Mouse (Mus musculus): ENCODE data around the gene Zfp609.

The Zfp609 gene

DNA sequence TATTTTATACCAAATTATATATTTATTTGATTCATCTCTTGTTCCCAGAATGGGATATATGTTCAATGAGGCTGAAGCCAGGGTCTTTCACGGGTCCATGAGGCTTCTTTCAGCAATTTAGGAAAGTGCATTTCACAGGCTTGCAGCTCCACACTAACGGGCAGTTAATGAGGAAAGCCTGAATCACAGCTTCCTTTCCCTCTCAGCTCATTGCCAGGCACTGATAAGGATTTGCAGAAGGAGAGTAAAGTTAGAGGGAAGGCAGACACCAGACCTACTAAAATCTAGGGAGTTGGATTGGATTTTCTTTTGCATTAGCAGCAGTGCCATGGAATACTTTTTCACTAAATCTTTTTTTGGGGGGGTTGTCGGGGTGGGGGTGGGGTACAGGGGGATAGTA lies 69.5 kb downstream of the Zfp609 start:
- no peak for DNase-seq

DNA sequence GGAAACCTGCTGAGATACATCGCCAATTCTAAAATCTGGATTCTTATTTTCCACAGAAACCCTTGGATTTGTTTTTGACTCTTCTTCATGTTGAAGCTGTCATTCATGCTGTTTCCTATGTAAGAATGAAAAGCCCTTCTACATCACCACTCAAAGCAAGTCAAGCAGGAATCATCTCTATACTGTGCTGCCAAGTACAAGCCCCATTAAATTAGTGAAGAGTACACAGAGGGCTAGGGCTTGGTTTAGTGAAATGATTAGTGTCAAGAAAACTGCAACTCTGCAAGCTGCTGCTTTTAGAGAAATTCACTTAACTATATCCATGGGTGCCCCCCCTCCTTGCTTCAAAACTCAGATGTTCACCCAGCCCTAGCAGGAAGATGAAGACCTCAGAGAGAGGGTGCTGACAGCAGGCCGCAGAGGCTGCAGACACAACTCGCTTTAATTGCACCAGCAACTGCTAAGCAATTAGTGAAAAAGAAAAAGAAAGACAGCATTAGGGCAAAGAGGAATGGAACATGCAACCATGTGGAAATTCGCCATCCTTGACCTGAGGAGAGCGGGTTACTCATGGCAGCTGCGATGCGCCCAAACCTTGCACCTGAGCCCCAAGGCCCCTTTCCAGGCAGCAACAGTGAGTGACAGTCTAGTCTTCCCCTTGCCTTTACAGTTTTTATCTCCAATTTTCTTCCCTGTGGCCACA lies 71.5 kb downstream of the Zfp609 start:
- no peak for DNase-seq

DNA sequence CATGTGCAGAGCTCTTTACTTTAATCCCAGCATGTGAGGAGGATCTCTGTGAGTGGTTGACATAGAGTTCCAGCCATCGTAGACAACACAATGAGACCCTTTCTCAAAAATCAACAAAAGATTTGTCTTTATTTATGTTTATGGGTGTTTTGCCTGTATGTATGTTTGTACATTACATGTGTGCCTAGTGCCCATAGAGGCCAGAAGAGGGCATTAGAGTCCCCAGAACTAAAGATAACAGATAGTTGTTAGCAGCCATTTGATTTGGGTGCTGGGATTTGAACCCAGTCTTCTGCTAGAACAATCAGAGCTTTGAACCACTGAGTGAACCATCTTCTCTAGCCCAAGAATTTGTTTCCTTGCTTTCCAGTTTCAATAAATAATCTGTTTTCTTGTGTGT lies 72.2 kb downstream of the Zfp609 start:
- DNase-seq, result no peak

DNA sequence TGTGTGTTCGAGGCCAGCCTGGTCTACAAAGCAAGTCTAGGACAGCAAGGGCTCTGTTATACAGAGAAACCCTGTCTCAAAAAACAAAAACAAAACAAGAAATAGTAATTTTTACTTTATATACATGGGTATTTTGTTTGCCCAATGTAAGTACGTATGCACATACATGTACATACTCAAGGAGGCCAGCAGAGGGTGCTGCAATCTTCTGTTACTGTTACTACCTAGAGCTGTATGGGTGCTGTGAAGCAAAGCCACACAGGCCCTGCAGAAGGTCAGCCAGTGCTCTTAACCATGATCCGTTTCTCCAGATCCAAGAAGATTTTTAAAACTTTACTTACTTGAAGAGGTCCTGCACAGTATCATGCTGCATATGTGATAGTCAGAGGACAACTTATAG lies 74.7 kb downstream of the Zfp609 start:
- DNase-seq, result peak; percentile 53

DNA sequence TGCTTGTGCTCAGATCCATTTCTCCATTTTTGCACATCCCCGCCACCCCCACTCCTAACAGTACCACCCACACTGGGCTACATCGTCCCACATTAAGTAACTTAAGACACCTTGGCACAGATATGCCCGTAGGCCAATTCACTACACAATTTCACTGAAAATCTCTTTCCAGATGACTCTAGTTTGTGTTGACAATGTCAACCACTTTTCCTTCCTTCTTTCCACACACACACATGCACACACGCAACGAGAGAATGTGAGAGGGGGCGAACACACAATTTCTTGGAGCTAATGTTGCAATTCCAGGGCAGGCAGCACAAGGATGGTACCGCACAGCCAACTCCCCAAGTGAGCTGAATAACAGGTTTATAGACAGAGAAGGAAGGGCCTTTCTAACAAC lies 75.5 kb downstream of the Zfp609 start:
- DNase-seq, result no peak

DNA sequence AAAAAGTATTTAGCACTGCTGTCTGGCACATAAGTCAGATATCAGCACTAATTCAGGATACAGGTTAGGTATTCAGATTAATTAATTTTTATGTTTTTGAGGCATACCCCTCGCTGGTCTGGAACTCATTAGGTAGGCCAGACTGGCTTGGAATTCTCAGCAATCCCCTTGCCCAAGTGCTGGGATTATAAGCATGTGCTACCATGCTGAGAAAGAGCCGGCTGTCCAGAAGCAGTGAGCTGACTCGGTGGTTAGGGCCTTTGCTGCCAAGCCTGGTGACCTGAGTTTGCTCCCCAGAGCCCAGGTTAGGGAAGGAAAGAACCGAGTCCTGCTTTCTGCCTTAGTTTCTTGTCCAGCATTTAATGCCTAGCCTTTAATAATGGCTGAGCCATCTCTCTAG lies 79.3 kb downstream of the Zfp609 start:
- DNase-seq, result no peak

DNA sequence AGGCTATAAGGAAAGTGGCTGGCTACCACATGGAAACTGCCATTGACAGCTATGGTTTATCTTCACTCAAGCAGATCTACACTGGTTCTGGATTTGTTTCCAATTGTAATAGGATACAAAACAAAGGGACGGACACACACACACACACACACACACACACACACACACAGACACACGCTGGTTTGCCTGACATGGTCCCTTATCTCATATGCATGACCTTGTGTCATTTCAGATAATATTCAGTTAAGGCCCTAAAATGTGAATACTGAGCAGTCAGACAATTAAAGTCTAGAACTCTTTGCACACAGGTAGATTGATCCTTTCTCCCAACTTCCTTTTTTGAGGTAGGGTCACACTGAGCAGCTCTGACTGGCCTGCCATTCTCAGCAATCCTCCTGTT lies 80.9 kb downstream of the Zfp609 start:
- DNase-seq, result peak; percentile 29

DNA sequence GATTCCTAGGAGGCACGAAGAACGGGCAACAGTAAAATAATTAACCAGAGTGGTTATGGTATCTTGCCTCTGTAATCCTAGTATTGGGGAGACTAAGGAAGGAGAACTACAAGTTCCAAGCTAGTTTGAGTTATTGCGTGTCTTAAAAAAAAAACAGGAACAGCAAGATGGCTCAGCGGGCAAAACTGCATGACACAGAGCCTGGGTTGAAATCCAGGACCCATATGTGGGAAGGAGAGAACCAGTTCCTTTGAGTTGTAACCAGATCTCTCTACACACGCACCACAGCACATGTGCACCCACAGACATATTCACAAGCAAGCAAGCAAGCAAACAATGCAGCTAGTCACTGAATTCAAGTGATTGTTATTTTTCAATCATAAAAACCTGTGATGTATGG lies 81.9 kb downstream of the Zfp609 start:
- no peak for DNase-seq

DNA sequence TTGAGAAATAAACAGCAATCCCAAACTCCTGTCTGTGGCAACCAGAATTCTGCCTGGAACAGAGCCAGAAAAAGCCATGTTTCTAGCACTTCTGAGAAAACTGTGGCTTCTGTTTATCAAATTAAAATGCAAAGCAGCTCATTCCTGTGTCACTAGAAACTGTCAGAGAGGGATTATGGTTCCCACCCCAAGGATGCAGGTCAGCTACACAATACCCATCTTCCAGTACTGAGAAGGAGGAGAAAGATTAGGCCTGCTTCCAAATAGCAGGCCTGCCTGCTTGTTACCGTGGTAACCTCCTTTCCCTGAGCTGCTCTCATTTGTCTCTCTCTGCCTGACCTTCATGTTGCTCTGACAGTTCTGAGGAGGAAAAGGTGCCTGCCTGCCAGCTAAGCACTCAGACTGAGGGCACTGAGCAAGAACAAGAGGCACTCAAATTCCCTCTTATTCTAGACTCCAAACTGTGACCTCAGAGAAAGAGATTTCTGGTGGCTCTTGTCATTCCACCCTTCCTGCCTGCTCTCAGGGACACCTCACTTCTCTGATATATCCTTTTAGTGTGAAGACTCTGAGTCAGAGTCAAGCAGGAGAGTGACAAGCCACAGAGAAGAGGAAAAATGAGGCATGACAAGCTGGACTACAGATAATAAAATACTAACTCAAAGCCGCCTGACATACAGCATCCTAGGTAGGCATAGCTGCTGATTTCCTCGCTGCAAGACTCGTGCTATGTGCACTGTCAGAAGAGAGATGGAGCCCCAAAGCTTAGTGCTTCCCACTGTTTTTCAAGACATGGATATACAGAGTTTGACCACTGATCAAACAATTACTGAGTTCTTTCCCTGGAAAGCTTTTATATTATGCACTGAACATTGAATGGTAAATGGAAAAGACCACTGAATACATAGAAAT lies 82.9 kb downstream of the Zfp609 start:
- DNase-seq, result no peak

DNA sequence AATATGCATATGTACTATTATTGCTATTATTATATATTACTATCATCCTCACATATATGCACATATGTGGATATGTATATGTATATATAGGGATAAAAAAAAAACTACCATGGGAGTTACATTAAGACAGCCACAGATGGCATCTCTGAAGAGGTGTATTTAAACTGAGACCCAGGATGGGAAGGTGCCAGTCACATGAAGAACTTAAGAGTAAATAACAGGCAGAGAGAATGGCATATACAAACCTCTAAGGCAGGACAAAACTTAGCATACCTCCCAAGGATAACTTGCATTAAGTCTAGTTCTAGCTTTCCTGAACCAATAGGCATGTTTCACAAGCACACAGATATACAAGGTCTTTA lies 83.6 kb downstream of the Zfp609 start:
- no peak for DNase-seq

DNA sequence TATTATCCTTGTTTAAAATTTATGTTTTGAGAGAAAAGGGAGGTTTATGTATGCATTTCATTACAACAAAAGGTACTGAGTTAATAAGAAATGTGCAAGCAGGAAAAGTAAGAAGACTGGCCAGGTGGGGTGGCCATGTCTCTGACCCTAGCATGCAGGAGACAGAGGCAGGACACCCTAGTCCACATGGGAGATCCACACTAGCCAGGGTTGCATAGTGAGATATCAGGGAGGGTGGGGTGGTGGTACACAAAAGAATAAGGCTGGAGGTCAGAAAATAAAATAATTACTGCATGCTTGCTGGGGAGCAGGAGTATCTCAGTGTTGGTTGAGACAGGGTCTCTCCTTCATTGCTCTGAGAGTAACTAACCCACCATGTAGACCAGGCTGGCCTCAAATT lies 84.0 kb downstream of the Zfp609 start:
- DNase-seq, result no peak

DNA sequence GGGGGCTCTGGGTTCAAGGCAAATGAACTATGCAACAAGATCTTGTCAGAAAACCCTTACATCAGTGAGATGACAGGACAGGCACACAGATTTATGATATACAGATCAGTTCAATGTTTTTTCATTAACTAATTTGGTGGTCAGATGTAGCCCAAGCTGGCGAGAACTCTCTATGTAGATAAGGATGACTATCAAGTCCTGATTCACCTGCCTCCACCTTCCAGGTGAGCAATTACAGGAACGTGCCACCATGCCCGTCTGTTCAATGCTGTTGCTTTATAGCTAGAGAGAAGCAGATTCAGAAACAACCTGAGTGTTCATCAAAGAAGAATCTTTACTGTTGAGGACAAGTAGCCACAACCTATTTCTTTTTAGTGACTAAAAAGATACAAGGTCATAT lies 84.6 kb downstream of the Zfp609 start:
- no peak for DNase-seq

DNA sequence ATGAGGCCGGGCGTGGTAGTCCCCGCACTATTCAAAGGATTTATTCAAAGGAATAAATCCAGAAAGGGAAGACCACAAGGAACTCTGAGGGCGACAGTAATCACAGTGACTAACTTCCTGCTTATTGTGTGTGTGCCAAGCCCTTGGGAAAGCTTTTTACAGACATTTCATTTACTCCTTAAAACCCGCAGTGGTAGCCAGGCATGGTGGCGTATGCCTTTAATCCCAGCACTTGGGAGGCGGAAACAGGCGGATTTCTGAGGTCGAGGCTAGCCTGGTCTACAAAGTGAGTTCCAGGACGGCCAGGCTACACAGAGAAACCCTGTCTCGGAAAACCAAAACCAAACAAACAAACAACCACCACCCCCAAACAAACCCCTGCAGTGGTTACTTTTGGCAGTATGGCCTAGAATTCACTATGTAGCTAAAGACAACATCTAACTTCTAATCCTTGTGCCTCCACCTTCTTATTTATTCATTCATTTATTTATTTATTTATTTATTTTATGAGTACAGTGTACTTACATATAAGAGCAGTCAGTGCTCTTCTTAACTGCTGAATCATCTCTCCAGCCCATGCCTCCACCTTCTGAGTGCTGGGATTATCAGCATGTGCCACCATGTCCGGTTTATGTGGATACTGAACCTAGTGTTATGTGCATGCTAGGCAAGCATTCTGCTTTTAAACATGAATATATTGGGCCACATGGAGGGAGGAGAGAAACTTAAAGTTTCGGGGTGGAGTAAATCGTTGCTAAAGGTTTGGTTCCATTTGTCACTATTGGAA lies 86.1 kb downstream of the Zfp609 start:
- peak; percentile 43 for DNase-seq

DNA sequence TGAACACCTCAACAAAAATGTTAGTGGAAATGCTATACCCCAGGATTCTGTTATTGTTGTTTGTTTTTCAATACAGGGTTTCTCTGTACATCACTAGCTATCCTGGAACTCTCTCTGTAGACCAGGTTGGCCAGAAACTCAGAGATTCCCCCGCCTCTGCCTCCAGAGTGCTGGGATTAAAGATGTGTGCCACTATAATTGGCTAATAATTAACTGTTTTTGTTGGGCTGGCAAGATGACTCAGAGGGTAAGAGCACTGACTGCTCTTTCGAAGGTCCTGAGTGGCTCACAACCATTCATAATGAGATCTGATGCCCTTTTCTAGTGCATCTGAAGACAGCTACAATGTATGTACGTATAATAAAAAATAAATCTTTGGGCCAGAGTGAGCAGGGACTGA lies 92.4 kb downstream of the Zfp609 start:
- DNase-seq, result no peak

DNA sequence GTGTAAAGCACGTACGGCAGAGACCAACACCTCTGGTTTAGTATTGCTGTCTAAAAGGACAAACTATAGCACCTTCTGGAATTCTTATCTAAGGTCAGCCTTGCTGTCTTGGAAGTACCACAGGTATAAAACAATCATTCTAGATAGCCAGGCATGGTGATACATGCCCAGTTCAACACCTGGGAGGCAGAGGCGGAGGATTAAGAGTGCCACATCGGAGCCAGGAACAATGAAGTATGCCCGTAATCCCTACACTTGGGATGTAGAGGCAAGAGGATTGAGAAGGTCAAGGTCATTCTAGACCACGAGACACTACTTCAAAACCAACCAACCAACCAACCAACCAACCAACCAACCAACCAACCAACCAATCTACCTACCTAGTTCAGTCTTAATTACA lies 98.8 kb downstream of the Zfp609 start:
- no peak for DNase-seq

DNA sequence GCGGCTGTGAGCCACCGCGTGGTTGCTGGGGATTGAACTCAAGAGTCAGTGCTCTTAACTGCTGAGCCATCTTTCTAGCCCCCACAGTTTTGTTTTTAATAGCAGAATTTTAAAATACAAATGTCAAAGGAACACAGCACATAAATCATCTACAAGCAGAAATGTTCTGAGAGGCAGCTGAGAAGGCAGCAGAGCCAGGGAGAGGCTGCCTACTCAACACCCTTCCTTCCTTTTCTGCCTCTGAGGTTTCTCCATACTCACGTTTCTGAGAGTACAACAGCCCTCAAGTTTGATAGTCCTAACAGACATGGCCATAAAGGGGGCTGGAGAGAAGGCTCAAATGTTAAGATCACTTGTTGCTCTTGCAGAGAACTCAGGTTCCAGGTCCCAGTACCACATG lies 99.9 kb downstream of the Zfp609 start:
- DNase-seq, result no peak

DNA sequence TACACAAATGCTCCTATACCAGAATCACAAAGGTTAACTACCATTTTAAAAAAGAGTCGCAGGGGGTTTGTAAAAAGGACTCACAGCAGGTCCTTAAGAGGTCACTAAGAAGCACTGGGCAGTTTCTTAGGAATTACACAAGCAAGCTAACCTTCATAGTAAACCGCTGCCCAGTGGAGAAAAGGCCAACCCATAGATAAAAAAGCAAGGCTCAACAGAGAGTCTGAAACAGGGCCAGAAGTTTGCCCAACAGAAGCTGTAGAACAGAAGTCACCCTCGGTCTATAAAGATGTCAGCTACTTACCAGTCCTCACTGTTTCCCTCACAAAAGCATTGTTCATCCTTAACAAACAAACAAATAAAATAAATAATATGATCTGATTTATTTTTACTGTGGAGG lies 100.9 kb downstream of the Zfp609 start:
- no peak for DNase-seq

DNA sequence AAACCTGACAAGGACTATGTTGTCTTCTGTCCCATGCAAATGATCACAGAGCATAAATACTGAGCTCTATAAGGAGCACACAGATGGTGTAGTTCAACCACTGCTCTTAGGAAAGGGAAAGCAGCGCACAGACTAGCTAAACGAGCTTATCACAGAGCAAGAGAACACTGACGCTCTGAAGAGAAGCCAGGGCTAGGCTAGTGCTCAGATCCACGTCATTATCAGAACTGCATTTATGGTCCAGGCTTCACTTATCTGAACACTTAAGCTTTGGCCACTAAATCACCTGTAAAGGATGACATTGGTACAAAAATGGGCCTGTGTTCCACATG lies 102.1 kb downstream of the Zfp609 start:
- no peak for DNase-seq

DNA sequence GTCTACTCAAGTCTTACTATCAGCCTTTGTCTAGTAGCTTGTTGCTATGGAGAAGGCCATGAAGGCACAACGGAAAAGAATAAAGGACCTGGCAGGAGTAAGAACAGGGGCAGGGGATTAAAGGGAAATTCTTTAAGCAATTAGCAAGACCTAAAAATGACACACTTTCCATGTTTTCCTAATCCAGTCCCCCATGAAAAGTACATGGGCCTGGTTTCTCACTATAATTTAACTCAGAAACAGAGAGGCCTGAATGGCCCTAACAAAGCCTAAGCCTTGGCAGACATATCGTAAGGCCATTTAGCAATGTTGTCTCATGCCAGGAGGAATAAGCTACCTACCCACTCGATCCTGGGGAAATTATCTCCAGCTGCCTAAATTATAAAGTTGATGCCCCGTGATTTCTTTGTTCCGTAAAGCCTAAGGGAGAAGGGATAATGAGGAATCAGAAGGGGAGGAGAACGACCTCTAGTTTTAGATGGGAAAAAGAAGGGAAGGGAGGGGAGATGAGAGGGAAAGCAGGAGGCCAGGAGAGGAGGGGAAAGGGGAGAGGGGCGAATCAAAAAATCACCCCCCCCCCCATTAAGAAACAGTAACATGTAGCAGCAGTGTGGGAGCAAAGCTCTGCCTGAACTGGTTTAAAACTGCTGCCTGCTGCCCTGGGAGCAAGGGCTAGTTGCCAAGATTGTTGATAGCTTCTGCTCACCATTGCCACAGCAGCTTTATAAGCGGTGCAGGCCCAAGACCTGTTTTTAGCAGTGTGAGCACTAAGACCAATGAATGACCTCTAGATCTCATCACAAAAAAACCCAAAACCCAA lies 102.7 kb downstream of the Zfp609 start:
- DNase-seq, result no peak

DNA sequence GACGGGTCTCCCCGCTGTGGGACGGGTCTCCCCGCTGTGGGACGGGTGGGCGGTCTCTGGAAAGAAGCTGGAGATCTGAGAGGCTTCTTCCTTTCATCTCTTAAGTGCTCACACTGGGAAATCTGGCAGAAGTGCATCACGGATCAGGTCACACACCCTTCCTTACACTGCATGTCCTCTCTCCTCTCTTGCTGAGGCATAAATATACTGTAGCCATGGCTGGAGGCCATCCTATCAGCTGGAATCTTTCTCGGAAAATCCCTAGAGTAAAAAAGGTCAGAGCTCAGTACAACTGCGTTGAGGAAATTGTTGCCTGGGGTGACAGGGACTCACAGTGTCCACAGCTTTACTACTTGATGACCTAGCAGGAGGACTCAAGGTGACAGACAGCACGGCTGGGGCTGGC lies 106.2 kb downstream of the Zfp609 start:
- DNase-seq, result no peak

DNA sequence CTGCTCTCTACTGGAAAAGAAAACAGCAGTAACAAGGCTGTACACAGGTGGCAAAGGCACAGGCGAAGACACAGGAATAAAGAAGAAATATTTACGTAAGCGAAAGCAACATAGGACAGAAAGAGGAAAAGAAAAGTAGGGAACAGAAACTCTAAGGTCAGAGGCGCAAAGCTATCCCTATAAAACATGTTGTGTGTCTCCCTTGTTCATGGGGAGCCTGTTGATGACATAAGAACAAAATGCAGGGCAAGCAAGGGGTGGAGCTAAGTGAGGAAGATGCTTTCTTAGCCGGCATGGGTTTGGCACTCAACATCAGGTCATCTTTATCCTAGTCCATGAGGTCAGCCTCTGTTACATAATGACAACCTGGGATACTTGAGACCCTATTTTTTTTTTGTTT lies 109.2 kb downstream of the Zfp609 start:
- no peak for DNase-seq

DNA sequence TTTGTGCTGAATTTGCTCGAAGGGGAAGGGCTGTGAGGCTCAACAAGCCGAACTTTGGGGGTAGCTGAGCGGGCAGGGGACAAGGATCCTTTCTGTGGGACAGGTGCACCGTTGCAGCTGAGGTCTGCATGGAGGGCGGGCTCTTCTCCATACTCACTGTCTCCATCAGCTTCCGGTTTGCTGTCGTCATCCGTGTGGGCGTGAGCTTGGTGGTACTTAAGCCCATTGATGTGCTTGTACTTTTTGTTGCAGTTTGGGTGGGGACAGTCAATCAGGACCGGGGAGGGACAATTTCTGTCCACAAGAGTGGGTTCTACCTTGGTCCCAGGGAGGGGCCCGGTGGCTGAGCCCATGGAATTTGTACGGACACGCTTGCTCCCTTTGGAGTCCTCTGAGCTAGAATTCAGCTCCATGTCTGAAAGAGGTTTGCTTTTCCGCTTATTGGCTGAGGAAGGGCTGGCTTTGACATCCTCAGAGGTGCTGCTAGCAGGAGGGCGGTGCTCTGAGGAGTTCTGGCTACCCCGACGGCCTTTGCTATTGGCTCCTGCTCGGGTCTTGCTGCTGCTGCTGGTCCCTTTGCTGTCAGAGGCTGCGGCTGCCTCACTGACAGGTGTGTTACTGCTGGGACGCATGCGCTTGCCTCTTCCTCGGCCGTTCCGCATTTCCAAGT lies 123.3 kb downstream of the Zfp609 start:
- no peak for DNase-seq
